Mouse (Mus musculus) CD8-positive naive resting alpha-beta T cell, adult 2 months (primary cell): ENCODE measurements around the gene Bhlha9.
"Not testable (repeated sequence)": the region's sequence is repeated elsewhere in the genome, so short reads cannot be mapped to it uniquely, and the experiment has no call there.

Experiments used
- DNase-seq, 2 experiments: peaks; one replicate each; pipeline ENCODE4 v3.0.0; 2022; ENCODE audit warnings: low read depth in 2 of 2, low spot score in 2 of 2

Bhlha9 gene

DNA sequence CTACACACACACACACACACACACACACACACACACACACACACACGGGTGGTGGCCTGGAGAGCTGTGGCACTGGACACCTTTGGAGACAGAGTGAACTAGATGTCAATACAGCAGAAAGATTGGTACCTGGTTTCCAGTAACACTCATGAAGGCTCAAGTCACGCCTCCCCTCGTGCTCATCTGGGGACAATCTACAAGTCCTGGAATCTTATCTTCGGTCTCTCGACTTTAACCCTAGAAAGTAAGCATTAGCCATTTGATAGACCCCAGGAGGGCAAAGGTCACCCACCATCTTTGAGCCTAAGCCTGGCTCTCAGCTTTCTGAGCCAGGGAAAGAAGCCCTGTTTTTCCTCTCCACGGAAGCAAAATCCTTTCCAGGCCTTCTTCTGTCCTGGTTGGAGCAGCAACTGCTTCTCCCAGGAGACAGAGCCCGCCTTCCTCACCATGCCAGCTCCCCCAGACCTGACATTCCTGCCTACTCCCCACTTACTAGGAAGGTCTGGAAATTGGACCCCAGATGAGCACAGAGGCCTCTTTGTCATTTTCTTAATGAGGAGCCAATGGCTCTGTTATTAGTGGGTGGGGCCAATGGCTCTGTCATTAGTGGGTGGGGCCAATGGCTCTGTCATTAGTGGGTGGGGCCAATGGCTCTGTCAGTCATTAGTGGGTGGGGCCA, 10.3 kb upstream of the Bhlha9 start:
- no peak for DNase-seq

GRCm38 (mm10) chr11:76666002-76666649, 6.1 kb upstream of the Bhlha9 start:
- DNase-seq: no peak

DNA sequence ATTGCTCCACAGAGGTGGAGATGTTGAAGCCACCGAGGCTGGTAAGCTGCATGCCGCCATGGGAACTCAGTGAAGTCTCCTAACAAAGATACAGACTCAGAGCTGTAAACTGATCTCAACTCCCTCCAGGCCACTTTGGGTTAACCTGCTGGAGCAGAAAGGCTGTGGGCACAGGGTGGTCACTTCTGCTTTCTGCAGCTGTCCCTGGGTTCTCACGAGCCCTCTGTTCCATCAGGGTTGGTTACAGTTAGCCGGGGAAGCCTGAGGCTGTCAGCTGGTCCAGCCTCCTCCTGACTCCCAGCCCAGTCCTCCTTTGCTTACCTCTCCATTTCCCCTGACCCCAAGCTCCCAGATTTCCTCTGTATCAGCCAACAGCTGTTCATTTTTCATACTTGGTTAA, 4.5 kb upstream of the Bhlha9 start:
- no peak for DNase-seq

DNA sequence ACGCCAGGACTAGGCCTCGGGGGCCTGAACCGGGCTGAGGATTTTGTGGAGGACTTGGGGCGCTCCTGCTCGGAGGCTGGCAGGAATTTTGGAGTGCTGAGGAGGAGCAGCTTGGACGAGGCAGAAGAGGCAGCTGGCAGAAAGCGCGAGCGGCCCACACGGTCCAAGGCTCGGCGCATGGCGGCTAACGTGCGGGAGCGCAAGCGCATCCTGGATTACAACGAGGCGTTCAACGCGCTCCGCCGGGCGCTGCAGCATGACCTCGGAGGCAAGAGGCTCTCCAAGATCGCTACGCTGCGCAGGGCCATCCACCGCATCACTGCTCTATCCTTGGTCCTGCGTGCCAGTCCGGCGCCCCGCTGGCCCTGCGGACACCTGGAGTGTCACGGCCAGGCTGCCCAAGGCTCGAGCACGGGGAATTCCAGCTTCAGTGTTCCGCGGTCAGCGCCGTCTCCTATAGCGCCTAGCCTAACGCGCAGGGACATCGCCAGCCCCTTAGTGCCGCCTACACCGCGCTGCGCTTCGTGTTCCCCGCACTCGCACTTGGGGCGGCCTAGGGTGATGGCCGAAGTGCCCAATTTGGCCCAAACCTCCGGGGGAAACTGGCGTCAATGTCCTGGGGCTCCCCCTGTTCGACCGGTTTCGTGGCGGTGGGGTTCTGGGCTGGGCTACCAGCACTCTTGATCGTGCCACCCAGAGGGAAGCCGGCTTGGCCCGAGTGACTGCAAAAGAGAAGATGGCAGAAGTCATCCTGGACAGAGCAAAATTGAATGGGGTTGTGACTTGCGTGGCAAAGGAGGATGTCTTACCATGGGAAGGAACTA, 503 bp downstream of the Bhlha9 start:
- DNase-seq: no peak

DNA sequence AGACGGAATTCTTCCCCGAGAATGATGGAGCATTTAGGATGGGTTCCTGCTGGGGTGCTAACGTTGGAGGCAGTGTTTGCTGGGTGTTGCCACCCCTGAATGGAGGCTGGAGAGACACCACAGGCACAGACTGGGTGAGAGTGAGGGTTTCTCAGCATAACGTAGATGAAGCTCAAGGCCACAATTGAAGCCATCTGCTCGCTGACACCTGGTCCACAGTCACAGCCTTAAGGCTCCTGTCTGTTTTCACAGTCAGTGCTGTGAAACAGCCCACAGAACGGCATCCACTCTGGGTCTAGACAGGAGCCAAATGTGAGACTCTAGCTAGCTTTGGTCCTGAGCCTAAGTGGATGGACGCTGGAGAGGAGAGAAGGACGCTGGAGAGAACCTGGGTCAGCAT, 1.9 kb downstream of the Bhlha9 start:
- DNase-seq: no peak

DNA sequence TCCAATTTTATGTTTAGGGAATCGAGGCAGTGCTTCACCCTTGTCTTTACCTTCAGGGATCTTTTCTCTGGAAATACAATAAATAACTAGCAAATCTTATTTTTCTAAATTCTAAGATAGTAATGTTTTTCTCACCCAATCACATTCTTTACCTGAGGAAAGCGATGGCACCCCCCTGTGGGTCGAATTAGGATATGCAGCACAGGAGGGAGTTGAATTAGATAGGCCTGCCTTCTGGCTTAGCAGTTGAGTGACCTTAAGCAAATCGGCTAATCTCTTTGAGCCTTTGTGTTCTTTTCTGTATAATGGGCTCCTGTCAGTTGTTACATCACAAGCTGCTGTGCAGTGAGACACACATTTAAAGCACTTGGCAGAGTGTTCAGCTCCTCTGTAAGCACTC, 2.4 kb downstream of the Bhlha9 start:
- DNase-seq: no peak

GRCm38 (mm10) chr11:76679508-76679907, 7.2 kb downstream of the Bhlha9 start, which contains the start of gene Trarg1:
Gene Trarg1, plus strand, starts transcription at chr11:76679808.
- not testable (repeated sequence) for DNase-seq

DNA sequence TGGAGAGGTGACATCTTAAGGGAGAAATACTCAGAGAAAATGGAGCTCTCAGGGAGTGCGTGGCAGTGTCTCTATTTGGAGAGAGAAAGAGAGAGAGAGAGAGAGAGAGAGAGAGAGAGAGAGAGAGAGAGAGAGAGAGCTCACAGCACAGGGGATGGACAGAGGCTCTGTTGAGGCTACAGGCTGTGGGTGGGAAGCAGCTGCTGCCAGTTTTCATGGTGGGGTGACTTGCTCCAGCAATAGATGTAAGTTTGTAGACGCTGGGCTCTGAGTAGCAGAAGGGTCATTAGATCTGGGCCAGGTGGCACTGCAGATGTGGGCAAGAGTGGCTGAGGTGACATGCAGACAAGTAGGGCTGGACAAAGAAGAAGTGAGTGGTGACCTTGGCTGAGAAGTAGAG, 13.3 kb downstream of the Bhlha9 start:
- no peak for DNase-seq

DNA sequence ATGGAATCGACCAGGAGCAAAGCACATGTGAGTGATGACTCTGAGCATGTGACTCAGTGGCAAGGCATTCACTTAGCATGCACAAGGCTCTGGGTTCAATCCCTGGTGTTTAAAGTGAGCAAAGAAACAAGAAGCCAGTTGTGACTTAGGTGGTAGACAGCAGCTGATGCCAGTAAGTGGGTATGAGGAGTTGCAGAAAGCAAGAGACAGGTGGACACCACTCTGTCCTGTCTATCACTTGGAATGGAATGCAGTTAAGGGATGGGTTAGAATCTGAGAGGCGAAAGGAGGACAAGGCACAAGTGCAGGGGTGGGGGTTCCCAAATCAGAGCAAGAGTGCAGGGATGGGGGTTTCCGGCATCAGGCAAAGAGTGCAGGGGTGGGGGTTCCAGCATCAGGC, 19.8 kb downstream of the Bhlha9 start:
- no peak for DNase-seq

GRCm38 (mm10) chr11:76695810-76696209, 23.5 kb downstream of the Bhlha9 start:
- no peak for DNase-seq

- DNase-seq: no peak
Measured at GRCm38 (mm10) chr11:76699626-76700025, 27.4 kb downstream of the Bhlha9 start.

GRCm38 (mm10) chr11:76707656-76708055, 35.4 kb downstream of the Bhlha9 start:
- DNase-seq: no peak

DNA sequence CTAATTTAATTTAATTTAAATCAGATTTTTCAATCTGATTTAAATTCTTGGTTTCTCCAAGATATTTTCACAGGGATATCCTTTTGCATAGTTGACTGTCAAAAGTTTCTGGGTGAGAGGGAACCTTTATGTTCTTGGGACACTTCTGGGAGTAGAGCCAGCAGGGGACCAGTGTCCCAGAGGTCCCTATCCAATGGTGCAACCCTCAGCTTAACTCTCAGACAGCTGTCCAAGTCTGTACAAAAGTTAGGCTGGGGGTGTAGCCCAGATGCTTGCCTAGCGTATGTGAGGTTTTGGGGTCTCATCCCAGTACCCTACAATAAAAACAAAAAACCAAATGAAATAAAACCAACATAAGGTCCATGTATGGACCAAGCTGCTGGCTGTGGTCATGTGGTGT, 35.8 kb downstream of the Bhlha9 start:
- DNase-seq: no peak

DNA sequence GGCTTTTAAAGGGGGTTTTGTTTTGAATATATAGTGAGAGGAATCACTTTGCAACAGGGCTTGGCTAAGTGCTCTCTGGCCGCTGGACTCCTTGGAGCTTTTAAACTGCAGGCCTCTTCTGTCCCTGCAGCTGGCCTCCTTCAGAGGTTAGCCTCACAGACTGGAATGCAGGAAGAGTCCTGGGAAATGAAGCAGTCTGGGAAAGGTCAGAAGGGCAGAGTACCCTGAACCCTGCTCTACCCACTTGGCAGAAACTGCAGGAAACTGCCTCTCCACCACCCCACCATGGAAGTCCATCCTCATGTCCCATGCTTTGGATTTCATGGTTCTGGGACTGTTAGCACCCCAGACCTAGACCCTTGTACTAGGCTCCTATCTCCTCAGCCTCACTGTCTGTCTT, 36.6 kb downstream of the Bhlha9 start:
- DNase-seq: no peak

DNA sequence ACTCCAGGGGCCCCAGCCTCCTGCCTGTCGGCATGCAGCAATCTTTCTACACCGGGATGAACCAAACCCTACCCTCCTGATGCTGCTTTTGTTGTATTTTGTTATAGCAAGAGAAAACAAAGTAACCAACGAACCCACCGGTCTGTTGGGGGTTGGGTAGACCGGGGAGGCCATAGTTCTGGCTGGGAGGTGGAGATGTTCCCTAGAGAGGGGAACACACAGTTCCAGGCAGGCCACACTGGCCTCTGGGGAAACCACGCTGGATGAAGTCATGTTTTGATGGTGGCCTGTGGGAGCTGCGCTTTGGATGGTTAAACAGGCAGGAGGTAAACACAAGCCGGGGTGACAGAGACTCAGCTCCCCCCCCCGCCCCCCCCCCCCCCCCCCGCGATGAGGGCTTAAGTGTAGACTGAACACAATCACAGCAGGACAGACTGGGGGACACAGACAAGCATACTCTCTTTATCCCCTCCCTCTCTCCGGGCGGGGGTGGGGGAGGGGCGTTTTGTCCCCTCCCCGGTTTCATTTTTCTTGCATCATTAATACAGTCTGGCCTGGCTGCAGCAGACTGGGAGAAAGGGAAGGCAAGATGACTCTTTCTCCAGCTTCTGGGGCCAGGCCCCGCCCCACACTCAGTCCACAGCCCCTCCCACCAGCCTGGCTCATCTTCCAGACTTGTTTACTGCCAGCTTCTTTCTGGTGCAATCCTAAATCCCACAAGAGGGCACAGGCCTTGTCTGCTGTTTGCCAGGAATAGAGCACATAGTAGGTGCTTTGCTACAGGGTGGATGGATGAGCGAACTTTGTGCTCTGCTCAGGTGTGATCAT, 37.6 kb downstream of the Bhlha9 start:
- DNase-seq: no peak

- no peak for DNase-seq
Measured at GRCm38 (mm10) chr11:76717000-76717399, 44.7 kb downstream of the Bhlha9 start.
